24 mouse cellular contexts compared by ENCODE assay signal in genomic region chr11:82214405-82214804, GRCm38 (mm10).
DNase-seq lines count a peak whose midpoint lies in the region; ATAC-seq lines count a peak whose summit lies in the region.
"Had no signal": no experiment of that assay in that cellular context is flagged by ENCODE, and none has a peak within 500 bp of the region (broad histone marks: within the 10 kb centered on the region; RNA-seq: fewer than 3 reads in every experiment).

No protein-coding gene starts in this region.

- H3K4me3 ChIP-seq in midbrain, embryonic 15.5 days: no peak overlapping the region
- H3K4me3 ChIP-seq in hindbrain, embryonic 10.5 days: no peak overlapping the region
- H3K4me3 ChIP-seq in intestine, embryonic 16.5 days (ENCODE audit: low read length): no peak overlapping the region
- H3K4me3 ChIP-seq: embryonic facial prominence, embryonic 15.5 days; heart, embryonic 12.5 days; hindbrain, embryonic 12.5 days; layer of hippocampus, adult 2 months; limb, embryonic 12.5 days; liver, embryonic 12.5 days had no signal

- H3K9me3 ChIP-seq in midbrain, embryonic 15.5 days: no peaks in the 10 kb centered on the region
- H3K9me3 ChIP-seq in hindbrain, embryonic 10.5 days: no peaks in the 10 kb centered on the region
- no peaks in the 10 kb centered on the region for H3K9me3 ChIP-seq in intestine, embryonic 16.5 days (ENCODE audit: control insufficient read depth, low read length)
- H3K9me3 ChIP-seq: embryonic facial prominence, embryonic 15.5 days; heart, embryonic 12.5 days; hindbrain, embryonic 12.5 days; limb, embryonic 12.5 days; liver, embryonic 12.5 days had no signal

- ATAC-seq in activated CD4-positive, CD25-positive, alpha-beta regulatory T cell, adult 4 months: peak; percentile 95
- ATAC-seq in inflammation-experienced regulatory T-cells, adult 6 months: peak; percentile 97
- no peak for ATAC-seq in midbrain, embryonic 15.5 days (replicated peaks)
- no peak for ATAC-seq in intestine, embryonic 16.5 days
- ATAC-seq: forebrain, embryonic 14.5 days; liver, embryonic 12.5 days had no signal

- H3K27me3 ChIP-seq in midbrain, embryonic 15.5 days (replicated peaks): no peaks in the 10 kb centered on the region
- no peaks in the 10 kb centered on the region for H3K27me3 ChIP-seq in hindbrain, embryonic 10.5 days (ENCODE audit: insufficient read depth, poor library complexity, severe bottlenecking)
- H3K27me3 ChIP-seq in intestine, embryonic 16.5 days (replicated peaks; ENCODE audit: control insufficient read depth, insufficient read depth, low read length): no peaks in the 10 kb centered on the region
- H3K27me3 ChIP-seq: embryonic facial prominence, embryonic 15.5 days; hindbrain, embryonic 12.5 days; limb, embryonic 12.5 days; liver, embryonic 12.5 days had no signal

- no peak overlapping the region for H3K9ac ChIP-seq in midbrain, embryonic 15.5 days
- no peak overlapping the region for H3K9ac ChIP-seq in intestine, embryonic 16.5 days (ENCODE audit: low read depth, low read length)
- H3K9ac ChIP-seq: embryonic facial prominence, embryonic 15.5 days; heart, embryonic 12.5 days; hindbrain, embryonic 12.5 days; limb, embryonic 12.5 days; liver, embryonic 12.5 days; lung, embryonic 14.5 days had no signal

- H3K4me1 ChIP-seq in midbrain, embryonic 15.5 days: no peaks in the 10 kb centered on the region
- H3K4me1 ChIP-seq in hindbrain, embryonic 10.5 days (replicated peaks): peaks cover 14% of the 10 kb centered on the region
- no peaks in the 10 kb centered on the region for H3K4me1 ChIP-seq in intestine, embryonic 16.5 days (ENCODE audit: control insufficient read depth, insufficient read depth, low read length)
- H3K4me1 ChIP-seq: embryonic facial prominence, embryonic 15.5 days; heart, embryonic 12.5 days; limb, embryonic 12.5 days; liver, embryonic 12.5 days had no signal

- H3K36me3 ChIP-seq in midbrain, embryonic 15.5 days (replicated peaks): no peaks in the 10 kb centered on the region
- H3K36me3 ChIP-seq in hindbrain, embryonic 10.5 days: no peaks in the 10 kb centered on the region
- H3K36me3 ChIP-seq in intestine, embryonic 16.5 days (ENCODE audit: control insufficient read depth, insufficient read depth, low read length): no peaks in the 10 kb centered on the region
- H3K36me3 ChIP-seq: embryonic facial prominence, embryonic 15.5 days; heart, embryonic 12.5 days; hindbrain, embryonic 12.5 days; limb, embryonic 12.5 days; liver, embryonic 12.5 days had no signal

- 78% methylated on average over 4 of the region's 4 CpGs for WGBS in midbrain, embryonic 15.5 days
- 81% methylated on average over 4 of the region's 4 CpGs for WGBS in hindbrain, embryonic 10.5 days
- 76% methylated on average over 4 of the region's 4 CpGs for WGBS in intestine, embryonic 16.5 days

- DNase-seq in CD4-positive, CD25-positive, alpha-beta regulatory T cell, adult 2 months (ENCODE audit: low read depth, low spot score): peak; percentile 81
- DNase-seq in thymus, postnatal 14 days: peak; percentile 33
- DNase-seq in hindbrain, embryonic 10.5 days (ENCODE audit: low spot score): no peak
- DNase-seq: adrenal gland, adult 8-10 months; cerebellum, adult 9-10 months; gastrocnemius, postnatal 10 days; heart, adult 18-20 months; heart, postnatal 10 days; kidney, adult 8-10 months; kidney, postnatal 14 days; layer of hippocampus, postnatal 36 days; lung, embryonic 14.5 days had no signal

- H3K4me2 ChIP-seq in midbrain, embryonic 15.5 days: no peak overlapping the region
- no peak overlapping the region for H3K4me2 ChIP-seq in intestine, embryonic 16.5 days (ENCODE audit: low read depth, low read length)
- H3K4me2 ChIP-seq: embryonic facial prominence, embryonic 15.5 days; heart, embryonic 12.5 days; hindbrain, embryonic 12.5 days; limb, embryonic 12.5 days; liver, embryonic 12.5 days; lung, embryonic 14.5 days had no signal

- H3K27ac ChIP-seq in midbrain, embryonic 15.5 days: no peak overlapping the region
- H3K27ac ChIP-seq in hindbrain, embryonic 10.5 days: no peak overlapping the region; the same call in 1 of the 2 replicates
- H3K27ac ChIP-seq in intestine, embryonic 16.5 days (ENCODE audit: low read length): no peak overlapping the region
- H3K27ac ChIP-seq: embryonic facial prominence, embryonic 15.5 days; hindbrain, embryonic 12.5 days; layer of hippocampus, adult 2 months; limb, embryonic 12.5 days; liver, embryonic 12.5 days; stomach, postnatal 0 days had no signal

Comparison
In these comparisons a context has a peak if more than half of its experiments do, and no peak if none do; other contexts are left out.
1. ATAC-seq: peak in activated CD4-positive, CD25-positive, alpha-beta regulatory T cell, adult 4 months (single experiment) and inflammation-experienced regulatory T-cells, adult 6 months (single experiment); none in midbrain, embryonic 15.5 days (single experiment) and intestine, embryonic 16.5 days (single experiment).